Mouse (Mus musculus) midbrain, embryonic 11.5 days (tissue): Measurements from ENCODE around the gene Bicral. TPM values are rescaled to one million over a fixed set of nuclear protein-coding genes. Genes with fewer than 3 reads are reported as not detected.
A peak's percentile ranks its signal among the peaks of the same experiment; 100 is the strongest.
"Not testable (repeated sequence)": the region's sequence is repeated elsewhere in the genome, so short reads cannot be mapped to it uniquely, and the experiment has no call there.

Experiments used
- ATAC-seq: fragments of 200-750 bp; cut with Nextera tagmentation; 2 replicates; pipeline ENCODE4 v1.8.0; 2017; ENCODE audit warnings: moderate TSS enrichment, moderate library complexity; ENCODE audit not compliant: low FRiP score
- DNase-seq: peaks from one replicate; pipeline ENCODE4 v3.0.0; 2015; ENCODE audit warnings: low spot score; ENCODE audit errors: missing footprints
- H3K27ac ChIP-seq: fragments of 300-500 bp; sonication (generic); 2 replicates; pipeline ENCODE4 v1.5.1; 2014; ENCODE audit warnings: low read depth, low read length
- H3K27me3 ChIP-seq: fragments of 300-500 bp; sonication (generic); 2 replicates; pipeline ENCODE4 v1.6.1; 2014; ENCODE audit warnings: mild to moderate bottlenecking, low read length, moderate library complexity, mixed read lengths; ENCODE audit not compliant: control insufficient read depth, insufficient read depth
- H3K36me3 ChIP-seq: fragments of 300-500 bp; sonication (generic); 2 replicates; pipeline ENCODE4 v1.6.1; 2014; ENCODE audit warnings: mild to moderate bottlenecking, low read length, moderate library complexity, mixed read lengths; ENCODE audit not compliant: control insufficient read depth, insufficient read depth
- H3K4me1 ChIP-seq: fragments of 300-500 bp; sonication (generic); 2 replicates; pipeline ENCODE4 v1.6.1; 2014; ENCODE audit warnings: low read length; ENCODE audit not compliant: control insufficient read depth, insufficient read depth
- H3K4me2 ChIP-seq: fragments of 300-500 bp; sonication (generic); 2 replicates; pipeline ENCODE4 v1.6.1; 2014; ENCODE audit warnings: mild to moderate bottlenecking, moderate library complexity
- H3K4me3 ChIP-seq: fragments of 300-500 bp; sonication (generic); 2 replicates; pipeline ENCODE4 v1.5.1; 2014; ENCODE audit warnings: low read depth, low read length
- H3K9ac ChIP-seq: fragments of 300-500 bp; sonication (generic); 2 replicates; pipeline ENCODE4 v1.6.1; 2014; ENCODE audit warnings: low read length
- H3K9me3 ChIP-seq: fragments of 300-500 bp; sonication (generic); 2 replicates; pipeline ENCODE4 v1.6.1; 2016; ENCODE audit warnings: low read length; ENCODE audit not compliant: control insufficient read depth
- WGBS: fragments of 180-500 bp; shearing (Covaris S2); extraction: QIAGEN DNeasy Blood & Tissue Kit; methylation state at CpG from one replicate; pipeline ENCODE4 v1.1.7; 2014; 5-methylcytosine and 5-hydroxymethylcytosine counted together
- polyA plus RNA-seq: library from polyadenylated mRNA; unstranded; fragments of >200 nt; fragmentation: Nextera tagmentation; extraction: Ambion mirVana; gene quantifications from 2 replicates; pipeline ENCODE4 v1.2.1, GENCODE M21; 2014

The Bicral gene
- polyA plus RNA-seq, 1 experiment from 2014 or later = 5.8 TPM

DNA sequence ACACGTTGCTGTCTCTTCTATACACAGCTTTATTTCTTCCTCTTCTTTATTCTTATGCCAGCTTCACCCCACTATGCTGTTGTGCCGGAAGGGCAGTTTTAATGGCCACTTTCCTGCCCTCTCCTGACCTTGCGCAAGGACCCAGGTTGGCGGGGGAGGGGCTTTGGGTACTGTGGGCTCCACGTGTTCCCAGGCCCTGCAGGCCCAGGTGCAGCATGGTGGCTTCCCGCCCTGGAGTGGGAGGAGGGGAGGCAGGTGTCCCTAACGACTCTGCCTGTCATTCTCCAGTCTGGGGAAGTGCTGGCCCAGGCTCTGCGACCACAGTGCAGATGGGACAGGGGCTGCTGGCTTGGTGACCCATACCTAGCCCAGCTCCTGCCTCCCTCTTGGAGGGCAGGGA lies 90.4 kb downstream of the Bicral start:
- WGBS = 58% methylated on average over 8 of the region's 8 CpGs
- ATAC-seq (no peak), DNase-seq (no peak)
- H3K4me1 ChIP-seq = peaks cover 5% of the 10 kb centered on the region; the same call in 1 of the 2 replicates
- H3K27ac ChIP-seq = no peak overlapping the region
- H3K4me3 ChIP-seq = no peak overlapping the region
- H3K27me3 ChIP-seq = no peaks in the 10 kb centered on the region
- H3K9ac ChIP-seq = no peak overlapping the region; the same call in 1 of the 2 replicates
- H3K4me2 ChIP-seq = no peak overlapping the region
- no peaks in the 10 kb centered on the region for H3K36me3 ChIP-seq
- no peaks in the 10 kb centered on the region for H3K9me3 ChIP-seq

DNA sequence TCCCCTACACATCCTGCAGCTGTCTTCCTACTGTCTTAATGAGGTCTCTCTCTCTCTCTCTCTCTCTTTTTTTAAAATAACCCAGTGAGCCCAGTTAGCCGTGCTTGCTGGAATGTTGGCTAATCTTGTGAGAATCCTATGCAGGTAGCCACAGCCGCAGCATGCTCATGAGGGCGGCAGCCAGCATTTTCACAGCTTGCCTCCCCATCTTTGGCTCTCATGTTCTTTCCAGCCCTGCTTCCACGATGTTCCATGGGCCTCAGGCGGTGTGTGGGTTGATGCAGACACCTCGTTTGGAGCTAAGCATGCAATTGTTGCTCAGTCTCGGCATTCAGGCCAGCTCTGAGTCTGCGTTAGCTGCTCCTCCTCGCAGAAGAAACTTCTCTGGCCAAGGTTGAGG lies 93.4 kb downstream of the Bicral start:
- H3K9ac ChIP-seq, H3K4me1 ChIP-seq, H3K9me3 ChIP-seq, H3K36me3 ChIP-seq, ATAC-seq, H3K27me3 ChIP-seq, H3K4me3 ChIP-seq, H3K4me2 ChIP-seq, H3K27ac ChIP-seq: not testable (repeated sequence)
- 70% methylated on average over 8 of the region's 9 CpGs for WGBS
- DNase-seq = peak; percentile 41

DNA sequence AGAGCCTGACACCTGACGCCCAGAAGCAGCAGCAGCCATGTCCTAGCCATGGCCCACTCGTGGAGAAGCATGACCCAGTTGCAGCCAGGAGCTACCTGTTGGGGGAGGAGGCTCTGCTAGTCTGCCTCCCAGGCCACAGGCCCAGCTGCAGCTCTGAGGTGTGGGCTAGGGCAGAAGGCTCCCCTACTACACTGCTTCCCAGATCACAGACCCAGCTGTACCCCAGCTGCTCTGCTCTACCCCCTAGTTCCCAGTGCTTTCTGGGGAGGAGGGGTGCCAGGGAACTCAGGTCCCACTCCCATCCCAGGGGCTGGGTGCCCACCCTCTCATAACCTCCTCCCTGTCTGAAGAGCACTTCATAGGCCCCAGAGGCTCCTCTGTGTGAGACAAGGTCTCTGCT lies 94.7 kb downstream of the Bicral start, which contains the start of gene Ptcra:
TSS of gene Ptcra (minus strand) at position 169 of the 400 bp plus-strand sequence.
- no peak within 1 kb of the TSS for H3K27ac ChIP-seq
- no peaks in the 10 kb centered on the region for H3K4me1 ChIP-seq
- no peaks in the 10 kb centered on the region for H3K9me3 ChIP-seq
- DNase-seq (peak; percentile 66), ATAC-seq (no peak)
- no peak within 1 kb of the TSS for H3K4me2 ChIP-seq
- H3K36me3 ChIP-seq = no peaks in the 10 kb centered on the region
- no peak within 1 kb of the TSS for H3K4me3 ChIP-seq
- WGBS = 49% methylated on average over 2 of the region's 2 CpGs
- no peaks in the 10 kb centered on the region for H3K27me3 ChIP-seq
- H3K9ac ChIP-seq = no peak within 1 kb of the TSS

DNA sequence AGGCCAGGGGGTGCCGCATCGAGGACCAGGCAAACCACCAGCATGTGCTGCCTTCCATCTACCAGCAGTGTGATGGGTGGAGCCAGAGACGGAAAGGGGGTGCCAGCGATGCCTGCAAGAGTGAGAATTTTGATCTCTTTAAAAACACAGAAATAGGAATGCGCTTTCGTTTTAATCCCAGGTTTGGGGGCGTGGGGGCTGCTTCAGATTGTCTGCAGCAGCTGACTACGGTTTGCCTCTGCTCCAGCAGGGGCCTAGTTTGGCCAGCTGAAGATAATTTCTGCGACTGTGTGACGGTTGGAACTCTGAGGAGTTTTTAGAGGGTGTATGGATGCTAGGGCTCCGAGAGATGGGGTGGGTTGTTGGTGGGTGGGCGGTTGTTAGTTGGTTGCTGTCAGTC lies 99.5 kb downstream of the Bicral start:
- H3K9ac ChIP-seq = no peak overlapping the region
- no peaks in the 10 kb centered on the region for H3K4me1 ChIP-seq
- H3K4me2 ChIP-seq = no peak overlapping the region
- H3K27me3 ChIP-seq = no peaks in the 10 kb centered on the region
- H3K27ac ChIP-seq = no peak overlapping the region
- no peaks in the 10 kb centered on the region for H3K36me3 ChIP-seq
- no peak overlapping the region for H3K4me3 ChIP-seq
- no peak for DNase-seq
- no peaks in the 10 kb centered on the region for H3K9me3 ChIP-seq
- no peak for ATAC-seq
- WGBS = 81% methylated on average over 12 of the region's 12 CpGs

DNA sequence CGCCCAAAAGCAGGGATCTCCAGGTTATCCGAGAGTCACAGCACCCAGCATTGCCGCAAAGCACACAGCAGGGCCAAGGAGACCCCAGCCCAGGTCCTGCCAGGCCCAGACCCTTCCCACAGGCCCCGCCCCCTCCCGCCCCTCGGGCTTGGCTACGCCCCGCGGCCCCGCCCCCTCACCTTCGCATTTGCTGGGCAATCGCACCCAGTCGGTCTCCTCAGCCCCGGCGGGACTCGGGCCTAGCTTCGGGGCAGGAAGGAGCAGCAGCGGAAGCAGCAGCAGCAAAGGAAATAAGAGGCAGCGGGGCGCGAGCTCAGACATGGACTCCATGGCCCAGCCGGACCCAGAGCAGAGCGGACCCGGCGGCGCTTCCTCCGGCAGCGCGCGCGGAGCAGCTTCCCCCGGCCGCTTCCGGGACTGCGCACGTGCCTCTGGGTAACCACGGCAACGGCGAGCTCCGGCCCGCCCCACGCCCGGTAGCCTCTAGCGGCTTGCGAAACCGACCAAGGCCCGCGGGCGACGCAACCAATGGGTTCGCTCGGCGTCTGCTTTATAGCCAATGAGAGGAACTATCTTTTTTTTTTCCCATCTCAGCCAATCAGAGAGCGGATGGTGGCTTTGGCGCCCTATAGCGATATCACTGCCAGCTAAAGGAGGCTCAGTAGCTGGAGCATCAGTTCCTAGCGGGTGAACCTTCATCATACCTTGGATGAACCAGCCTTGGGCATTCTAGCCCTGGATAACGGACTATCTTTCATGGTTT lies 106.3 kb downstream of the Bicral start, which contains the start of gene Cnpy3:
TSS of gene Cnpy3 (minus strand) at position 421 of the 763 bp plus-strand sequence.
- H3K27me3 ChIP-seq = no peaks in the 10 kb centered on the region
- ATAC-seq (peak; percentile 99), DNase-seq (peak; percentile 99)
- H3K9ac ChIP-seq = peak within 1 kb of the TSS; percentile 79
- H3K9me3 ChIP-seq = no peaks in the 10 kb centered on the region
- H3K4me3 ChIP-seq = peak within 1 kb of the TSS; percentile 81
- H3K36me3 ChIP-seq = no peaks in the 10 kb centered on the region
- H3K4me2 ChIP-seq = peak within 1 kb of the TSS; percentile 79
- under 1% methylated on average over 55 of the region's 58 CpGs for WGBS
- H3K27ac ChIP-seq = peak within 1 kb of the TSS; percentile 73
- peaks cover 10% of the 10 kb centered on the region for H3K4me1 ChIP-seq

DNA sequence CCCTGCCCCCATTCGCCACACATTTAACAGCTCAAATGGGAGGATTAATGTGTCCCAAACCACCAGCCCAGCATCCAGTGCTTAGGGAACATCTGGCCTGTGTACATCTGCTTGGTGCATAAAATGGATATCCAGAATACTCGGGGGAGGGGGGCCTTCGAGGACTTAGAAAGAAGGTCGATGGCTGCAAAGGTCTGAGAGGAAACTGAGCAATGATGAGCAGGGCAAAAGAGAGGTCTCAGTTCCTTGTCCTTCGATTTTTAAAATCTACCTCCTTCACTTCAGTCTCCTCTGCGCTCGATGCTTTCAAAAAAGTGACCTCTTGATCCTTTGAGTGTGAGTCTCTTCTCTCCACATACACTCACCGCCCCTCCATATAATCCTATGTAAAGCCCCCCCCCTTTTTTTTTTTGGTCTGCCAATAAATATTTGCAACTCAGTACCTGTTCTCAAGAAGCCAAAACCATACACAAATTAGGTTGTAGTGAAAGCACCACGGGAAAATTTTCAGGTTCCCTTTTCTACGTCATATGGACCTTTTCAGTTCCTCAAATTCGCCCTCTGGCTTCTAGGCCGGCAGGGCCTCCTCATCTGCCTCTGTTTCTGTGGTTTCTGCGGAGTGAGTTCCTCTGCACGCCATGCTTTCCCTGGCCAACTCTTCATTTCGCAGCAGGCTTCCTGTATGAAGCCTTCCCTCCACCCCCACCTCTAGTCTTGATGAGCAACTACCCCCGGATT lies 107.1 kb downstream of the Bicral start:
- no peaks in the 10 kb centered on the region for H3K36me3 ChIP-seq
- H3K4me3 ChIP-seq = peak overlapping the region; percentile 81
- no peak for ATAC-seq
- peak overlapping the region; percentile 79 for H3K4me2 ChIP-seq
- peaks cover 10% of the 10 kb centered on the region for H3K4me1 ChIP-seq
- no peak for DNase-seq
- H3K27ac ChIP-seq = peak overlapping the region; percentile 73
- H3K9me3 ChIP-seq = no peaks in the 10 kb centered on the region
- no peaks in the 10 kb centered on the region for H3K27me3 ChIP-seq
- H3K9ac ChIP-seq = peak overlapping the region; percentile 79
- 26% methylated on average over 16 of the region's 16 CpGs for WGBS

DNA sequence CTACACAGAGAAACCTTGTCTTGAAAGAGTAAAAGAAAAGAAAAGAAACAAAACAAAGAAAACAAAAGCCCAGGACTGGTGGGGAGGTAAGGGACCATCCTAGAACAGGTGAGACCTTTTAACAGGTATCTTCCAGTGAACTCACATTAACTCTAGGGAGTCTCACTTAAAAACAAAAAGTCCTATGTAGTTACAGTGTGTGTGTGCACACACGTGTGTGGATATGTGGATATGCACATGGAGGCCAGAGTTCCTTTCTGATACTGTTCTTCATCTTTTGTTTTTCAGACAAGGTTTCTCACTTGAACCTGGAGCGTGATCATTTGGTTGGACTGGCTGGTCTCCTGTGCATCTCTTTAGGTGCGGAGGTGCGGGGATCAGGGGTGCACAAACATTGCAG lies 107.7 kb downstream of the Bicral start:
- Histone ChIP-seq H3K9me3 (no peaks in the 10 kb centered on the region), H3K4me1 (peaks cover 10% of the 10 kb centered on the region), H3K4me2 (peak overlapping the region; percentile 79), H3K27me3 (no peaks in the 10 kb centered on the region), H3K9ac (peak overlapping the region; percentile 79), H3K27ac (no peak overlapping the region), H3K36me3 (no peaks in the 10 kb centered on the region), H3K4me3 (no peak overlapping the region; the same call in 1 of the 2 replicates)
- ATAC-seq (no peak), DNase-seq (no peak)
- 95% methylated on average over 4 of the region's 4 CpGs for WGBS

DNA sequence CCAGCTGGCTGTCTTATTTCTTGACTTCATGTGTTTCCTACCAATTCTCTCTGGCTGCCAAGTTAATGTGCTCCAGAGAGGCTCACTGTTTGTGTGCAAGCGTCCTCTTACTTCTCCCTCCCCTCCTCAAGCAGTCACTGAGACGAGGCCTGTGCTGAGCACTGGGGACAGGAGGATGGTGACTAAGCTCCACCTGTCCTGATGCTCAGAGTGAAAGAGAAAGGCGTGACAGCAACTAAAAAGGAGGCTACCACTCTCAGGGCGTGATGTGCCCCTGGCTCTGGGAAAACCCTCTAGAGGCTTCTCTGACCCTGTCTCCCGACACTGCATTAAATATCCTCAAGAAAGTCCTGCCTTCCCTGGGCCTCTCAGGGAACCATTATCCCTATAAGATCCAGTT lies 109.0 kb downstream of the Bicral start:
- 92% methylated on average over 5 of the region's 5 CpGs for WGBS
- H3K9ac ChIP-seq = no peak overlapping the region
- DNase-seq (no peak), ATAC-seq (no peak)
- H3K4me3 ChIP-seq = no peak overlapping the region
- no peak overlapping the region for H3K4me2 ChIP-seq
- H3K4me1 ChIP-seq = peaks cover 10% of the 10 kb centered on the region
- no peaks in the 10 kb centered on the region for H3K9me3 ChIP-seq
- no peaks in the 10 kb centered on the region for H3K36me3 ChIP-seq
- H3K27me3 ChIP-seq = no peaks in the 10 kb centered on the region
- no peak overlapping the region for H3K27ac ChIP-seq
